Mouse (Mus musculus) thymus, postnatal 4 days (tissue): ENCODE measurements around the gene Vmn2r-ps159.
"Not testable (repeated sequence)": the region's sequence is repeated elsewhere in the genome, so short reads cannot be mapped to it uniquely, and the experiment has no call there.

Source experiments
- DNase-seq: peaks from one replicate; pipeline ENCODE4 v3.0.0; 2021

Vmn2r-ps159 gene

DNA sequence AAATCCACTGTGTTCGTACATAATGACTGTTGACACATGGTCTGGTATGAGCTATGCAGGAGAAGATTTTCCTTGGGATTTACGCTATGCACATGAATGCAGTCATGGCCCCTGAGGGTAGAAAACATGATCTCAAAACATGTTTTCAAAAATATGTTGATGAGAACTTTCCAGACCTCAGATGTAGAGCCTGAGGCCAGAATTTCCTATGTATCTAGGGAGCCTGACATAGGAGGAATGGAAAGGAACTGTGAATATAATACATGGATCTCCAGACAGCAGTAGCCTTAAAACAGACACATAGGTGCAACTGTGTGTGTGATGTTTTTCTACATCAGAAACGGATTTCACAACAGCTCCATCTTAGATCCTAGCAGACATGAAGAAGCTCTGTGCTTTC is at the start of gene Vmn2r-ps159:
Gene Vmn2r-ps159 (plus strand): TSS at position 301 of the 400 bp plus-strand sequence.
- not testable (repeated sequence) for DNase-seq

DNA sequence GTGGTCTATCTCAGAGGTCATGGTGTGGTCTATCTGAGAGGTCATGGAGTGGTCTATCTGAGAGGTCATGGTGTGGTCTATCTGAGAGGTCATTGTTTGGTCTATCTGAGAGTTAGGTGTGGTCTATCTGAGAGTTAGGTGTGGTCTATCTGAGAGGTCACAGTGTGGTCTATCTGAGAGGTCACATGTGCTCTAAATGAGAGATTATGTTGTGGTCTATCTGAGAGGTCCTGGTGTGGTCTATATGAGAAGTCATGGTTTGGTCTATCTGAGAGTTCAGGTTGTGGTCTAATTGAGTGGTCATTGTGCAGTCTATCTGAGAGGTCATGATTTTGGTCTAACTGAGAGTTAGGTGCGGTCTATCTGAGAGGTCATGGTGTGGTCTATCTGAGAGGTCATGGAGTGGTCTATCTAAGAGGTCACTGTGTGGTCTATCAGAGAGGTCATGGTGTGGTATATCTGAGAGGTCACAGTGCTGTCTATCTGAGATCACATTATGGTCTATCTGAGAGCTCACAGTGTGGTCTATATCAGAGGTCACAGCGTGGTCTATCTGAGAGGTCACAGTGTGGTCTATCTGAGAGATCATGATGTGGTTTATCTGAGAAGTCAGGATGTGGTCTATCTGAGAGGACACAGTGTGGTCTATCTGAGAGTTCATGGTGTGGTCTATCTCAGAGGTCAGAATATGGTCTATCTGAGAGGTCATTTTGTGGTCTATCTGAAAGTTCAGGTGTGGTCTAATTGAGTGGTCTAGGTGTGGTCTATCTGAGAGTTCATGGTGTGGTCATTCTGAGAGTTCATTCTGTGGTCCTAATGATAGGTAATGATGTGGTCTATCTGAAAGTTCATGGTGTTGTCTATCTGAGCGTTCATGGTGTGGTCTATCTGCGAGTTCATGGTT is 10.9 kb downstream of the Vmn2r-ps159 start:
- not testable (repeated sequence) for DNase-seq

DNA sequence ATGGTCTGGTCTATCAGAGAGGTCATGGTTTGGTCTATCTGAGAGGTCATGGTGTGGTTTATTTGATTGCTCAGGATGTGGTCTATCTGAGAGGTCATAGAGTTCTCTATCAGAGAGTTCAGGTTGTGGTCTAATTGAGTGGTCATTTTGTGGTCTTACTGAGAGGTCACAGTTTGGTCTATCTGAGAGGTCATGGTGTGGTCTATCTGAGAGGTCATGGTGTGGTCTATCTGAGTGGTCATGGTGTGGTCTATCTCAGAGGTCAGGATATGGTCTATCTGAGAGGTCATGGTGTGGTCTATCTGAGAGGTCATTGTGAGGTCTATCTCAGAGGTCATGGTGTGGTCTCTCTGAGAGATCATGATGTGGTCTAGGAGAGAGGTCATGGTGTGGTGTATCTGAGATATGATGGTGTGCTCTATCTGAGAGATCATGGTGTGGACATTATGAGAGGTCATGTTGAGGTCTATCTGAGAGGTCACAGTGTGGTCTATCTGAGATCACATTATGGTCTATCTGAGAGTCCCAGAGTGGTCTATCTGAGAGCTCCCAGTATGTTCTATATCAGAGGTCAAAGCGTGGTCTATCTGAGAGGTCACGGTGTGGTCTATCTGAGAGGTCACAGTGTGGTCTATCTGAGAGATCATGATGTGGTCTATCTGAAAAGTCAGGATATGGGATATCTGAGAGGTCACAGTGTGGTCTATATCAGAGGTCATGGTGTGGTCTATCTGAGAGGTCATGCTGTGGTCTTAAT is 11.8 kb downstream of the Vmn2r-ps159 start:
- DNase-seq: no peak

DNA sequence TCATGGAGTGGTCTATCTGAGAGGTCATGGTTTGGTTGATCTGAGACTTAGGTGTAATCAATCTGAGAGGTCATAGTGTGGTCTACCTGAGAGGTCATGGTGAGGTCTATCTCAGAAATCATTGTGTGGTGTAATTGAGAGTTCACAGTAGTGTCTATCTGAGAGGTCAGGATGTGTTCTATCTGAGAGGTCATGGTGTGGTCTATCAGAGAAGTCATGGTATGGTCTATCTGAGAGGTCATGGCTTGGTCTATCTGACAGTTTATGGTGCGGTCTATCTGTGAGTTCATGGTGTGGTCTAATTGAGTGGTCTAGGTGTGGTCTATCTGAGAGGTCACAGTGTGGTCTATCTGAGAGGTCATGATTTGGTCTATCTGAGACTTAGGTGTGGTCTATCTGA is 12.4 kb downstream of the Vmn2r-ps159 start:
- no peak for DNase-seq

- not testable (repeated sequence) for DNase-seq
Observed at GRCm38 (mm10) chr4:156356756-156357437, 26.0 kb downstream of the Vmn2r-ps159 start.
